Mouse (Mus musculus): ENCODE data around the gene Icmt. TPM values are rescaled to one million over a fixed set of nuclear protein-coding genes. Genes with fewer than 3 reads are reported as not detected.

The Icmt gene
- total RNA-seq, 2 experiments from 2014 or later, result 13.9 to 17.9 TPM

GRCm38 (mm10) chr4:152295916-152296315 lies 1.1 kb upstream of the Icmt start:
- ATAC-seq (replicated peaks; ENCODE audit: poor library complexity, severe bottlenecking), result peak; percentile 17

GRCm38 (mm10) chr4:152296371-152296770 lies 656 bp upstream of the Icmt start:
- ATAC-seq (replicated peaks; ENCODE audit: poor library complexity, severe bottlenecking), result no peak

- ATAC-seq (replicated peaks; ENCODE audit: poor library complexity, severe bottlenecking), result no peak
Observed at GRCm38 (mm10) chr4:152298836-152299235, 1.8 kb downstream of the Icmt start.

- ATAC-seq (replicated peaks; ENCODE audit: poor library complexity, severe bottlenecking), result no peak
Observed at GRCm38 (mm10) chr4:152300375-152300774, 3.3 kb downstream of the Icmt start.

GRCm38 (mm10) chr4:152302012-152302411 lies 5.0 kb downstream of the Icmt start:
- ATAC-seq (replicated peaks; ENCODE audit: poor library complexity, severe bottlenecking), result no peak

- no peak for ATAC-seq (replicated peaks; ENCODE audit: poor library complexity, severe bottlenecking)
Observed at GRCm38 (mm10) chr4:152303172-152303571, 6.1 kb downstream of the Icmt start.

GRCm38 (mm10) chr4:152304685-152305084 lies 7.7 kb downstream of the Icmt start:
- ATAC-seq (replicated peaks; ENCODE audit: poor library complexity, severe bottlenecking), result no peak

- ATAC-seq (replicated peaks; ENCODE audit: poor library complexity, severe bottlenecking), result no peak
Observed at GRCm38 (mm10) chr4:152305991-152306390, 9.0 kb downstream of the Icmt start.

GRCm38 (mm10) chr4:152307542-152307941 lies 10.5 kb downstream of the Icmt start:
- ATAC-seq (replicated peaks; ENCODE audit: poor library complexity, severe bottlenecking), result no peak

GRCm38 (mm10) chr4:152312186-152312585 lies 15.2 kb downstream of the Icmt start:
- no peak for ATAC-seq (replicated peaks; ENCODE audit: poor library complexity, severe bottlenecking)

- ATAC-seq (replicated peaks; ENCODE audit: poor library complexity, severe bottlenecking), result peak; percentile 23
Observed at GRCm38 (mm10) chr4:152313211-152313632, 16.2 kb downstream of the Icmt start.

- ATAC-seq (replicated peaks; ENCODE audit: poor library complexity, severe bottlenecking), result no peak
Observed at GRCm38 (mm10) chr4:152313934-152314333, 16.9 kb downstream of the Icmt start.

- ATAC-seq (replicated peaks; ENCODE audit: poor library complexity, severe bottlenecking), result peak; percentile 59
Observed at GRCm38 (mm10) chr4:152315498-152316213, 18.6 kb downstream of the Icmt start.

- ATAC-seq (replicated peaks; ENCODE audit: poor library complexity, severe bottlenecking), result no peak
Observed at GRCm38 (mm10) chr4:152317631-152318033, 20.6 kb downstream of the Icmt start.

GRCm38 (mm10) chr4:152318517-152319234 lies 21.6 kb downstream of the Icmt start, which contains the start of gene Rnf207:
Gene Rnf207, minus strand, starts transcription at chr4:152318993.
- ATAC-seq (replicated peaks; ENCODE audit: poor library complexity, severe bottlenecking), result peak; percentile 79

- ATAC-seq (replicated peaks; ENCODE audit: poor library complexity, severe bottlenecking), result no peak
Observed at GRCm38 (mm10) chr4:152321464-152321863, 24.4 kb downstream of the Icmt start.

GRCm38 (mm10) chr4:152324641-152325562 lies 27.9 kb downstream of the Icmt start:
- peak; percentile 1; the same call in 1 of the 2 replicates for ATAC-seq (replicated peaks; ENCODE audit: poor library complexity, severe bottlenecking)

- ATAC-seq (replicated peaks; ENCODE audit: poor library complexity, severe bottlenecking), result peak; percentile 94
Observed at GRCm38 (mm10) chr4:152325574-152326411, 28.8 kb downstream of the Icmt start, which contains the start of gene Rpl22. Gene Rpl22, plus strand, starts transcription at chr4:152325742.

GRCm38 (mm10) chr4:152326543-152326942 lies 29.5 kb downstream of the Icmt start:
- no peak for ATAC-seq (replicated peaks; ENCODE audit: poor library complexity, severe bottlenecking)

All from granulocyte monocyte progenitor cell, adult 5-6 weeks (primary cell).